Mouse (Mus musculus): ENCODE measurements at regions not wholly inside any gene's neighbourhood (a gene's known extent, or its start where the extent isn't known, plus 50 kb on each side); places are given as distances from the start of the nearest gene placed in this dataset.

- TF ChIP-seq POLR2A (IDR thresholded peaks at IDR 0.05; ENCODE audit: insufficient read length, low read depth): no peak
- TF ChIP-seq POLR2AphosphoS2 (IDR thresholded peaks at IDR 0.05; ENCODE audit: insufficient read length, low read depth): no peak
- no peak for TF ChIP-seq TCF3 (IDR thresholded peaks at IDR 0.05; ENCODE audit: insufficient read length, low read depth)
Measured at GRCm38 (mm10) chr13:74955876-74956275, 133.8 kb upstream of the Pcsk1 start.
